Mouse (Mus musculus): ENCODE measurements around the gene Prkaa1. TPM values are rescaled to one million over a fixed set of nuclear protein-coding genes. Genes with fewer than 3 reads are reported as not detected.

Prkaa1 gene
- 10.5 and 12.1 TPM in 2 replicates for polyA plus RNA-seq (2012; rRNA removed; ENCODE audit: low replicate concordance)

GRCm38 (mm10) chr15:5143361-5144020, at the start of gene Prkaa1:
Prkaa1 (plus strand) TSS chr15:5143861.

GRCm38 (mm10) chr15:5107686-5108654, 35.7 kb upstream of the Prkaa1 start, which contains the start of gene Card6:
Card6 (minus strand) TSS chr15:5108539.

GRCm38 (mm10) chr15:5116270-5117030, 27.2 kb upstream of the Prkaa1 start, which contains the start of gene Rpl37:
Rpl37 (plus strand) TSS chr15:5116645.

GRCm38 (mm10) chr15:5185366-5186292, 42.0 kb downstream of the Prkaa1 start, which contains the start of gene Ttc33:
Ttc33 (plus strand) TSS chr15:5185525.

Other genes starting within 250 kb of the Prkaa1 start
- not detected in 2 replicates for gene Mroh2b, start 245.1 kb upstream of the Prkaa1 start, polyA plus RNA-seq (2012; rRNA removed; ENCODE audit: low replicate concordance)
- 0.93 and 2.3 TPM in 2 replicates for gene C7, start 80.1 kb upstream of the Prkaa1 start, polyA plus RNA-seq (2012; rRNA removed; ENCODE audit: low replicate concordance)
- 2.4 and 2.7 TPM in 2 replicates for gene Card6, start 35.3 kb upstream of the Prkaa1 start, polyA plus RNA-seq (2012; rRNA removed; ENCODE audit: low replicate concordance)
- 440 and 1,184 TPM in 2 replicates for gene Rpl37, start 27.2 kb upstream of the Prkaa1 start, polyA plus RNA-seq (2012; rRNA removed; ENCODE audit: low replicate concordance)
- gene Ttc33, start 41.7 kb downstream of the Prkaa1 start, polyA plus RNA-seq (2012; rRNA removed; ENCODE audit: low replicate concordance), result 8.8 and 10.3 TPM in 2 replicates
- 11.3 and 46.1 TPM in 2 replicates for gene Ptger4, start 100.3 kb downstream of the Prkaa1 start, polyA plus RNA-seq (2012; rRNA removed; ENCODE audit: low replicate concordance)